Mouse (Mus musculus) c-Kit-positive CD71-negative TER-119-negative erythroid progenitor cells, embryonic 14.5 days (primary cell): ENCODE measurements around the gene Igsf8.

Experiments
- DNase-seq: peaks from one replicate; pipeline ENCODE4 v3.0.0-alpha.2; 2013; ENCODE audit warnings: low read depth

Igsf8 gene

DNA sequence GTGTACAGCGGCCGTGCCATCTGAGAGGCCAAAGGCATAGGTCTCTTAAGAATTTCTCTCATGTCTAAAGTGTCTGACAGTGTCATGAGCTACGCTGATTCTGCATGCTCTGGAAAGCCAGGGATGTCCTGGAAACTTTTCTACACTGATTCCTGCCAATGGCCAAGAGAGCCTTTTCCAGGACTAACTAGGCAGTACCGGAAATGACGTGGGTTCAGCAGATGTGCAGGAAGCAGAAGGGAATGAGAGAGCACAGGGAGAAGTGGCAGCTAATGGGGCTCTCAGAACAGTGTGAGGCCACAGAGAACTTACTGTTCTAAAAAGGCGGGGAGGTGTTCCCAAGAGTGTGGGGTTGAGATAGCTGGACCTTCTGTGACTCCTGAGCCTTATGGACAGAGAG, 11.9 kb downstream of the Igsf8 start:
- no peak for DNase-seq

DNA sequence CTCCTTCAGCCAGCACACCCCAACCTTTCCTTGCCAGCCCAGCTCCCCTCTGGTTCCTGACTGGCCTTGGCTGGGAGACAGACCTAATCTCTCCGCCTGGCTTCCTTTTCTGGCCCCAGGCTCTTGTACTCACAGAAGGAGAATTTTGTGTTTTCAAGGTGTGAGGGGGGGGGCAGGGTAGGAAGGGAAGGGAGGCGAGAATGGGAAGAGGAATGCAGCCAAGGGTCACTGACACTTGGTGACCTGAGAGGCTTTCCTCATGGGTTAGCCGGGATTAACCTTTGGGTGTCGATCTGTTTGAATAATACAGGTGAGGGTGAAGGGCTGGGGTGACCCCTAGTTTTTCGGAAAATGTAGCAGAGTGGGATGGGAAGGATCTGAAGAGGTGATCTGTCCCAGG, 12.7 kb downstream of the Igsf8 start:
- no peak for DNase-seq

DNA sequence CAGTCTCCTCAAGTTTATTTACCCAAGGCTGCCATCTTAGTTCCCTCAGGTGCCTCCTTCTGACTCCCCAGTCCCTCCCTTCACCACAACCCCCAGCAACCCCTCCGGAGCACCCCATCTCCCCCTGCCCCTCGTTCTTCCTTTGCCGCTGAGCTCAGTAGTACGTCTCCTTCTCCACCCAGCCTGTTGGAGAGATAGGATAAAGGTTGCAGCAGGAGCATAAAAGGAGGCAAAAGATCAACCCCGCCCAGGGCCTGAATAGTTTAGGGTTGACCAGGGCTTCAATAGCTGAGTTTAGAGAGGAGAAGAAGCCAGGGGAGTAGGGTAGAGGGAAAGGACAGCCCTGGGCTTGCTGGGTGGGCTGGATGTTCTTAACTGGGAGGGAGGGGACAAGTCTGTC, 13.1 kb downstream of the Igsf8 start:
- no peak for DNase-seq

DNA sequence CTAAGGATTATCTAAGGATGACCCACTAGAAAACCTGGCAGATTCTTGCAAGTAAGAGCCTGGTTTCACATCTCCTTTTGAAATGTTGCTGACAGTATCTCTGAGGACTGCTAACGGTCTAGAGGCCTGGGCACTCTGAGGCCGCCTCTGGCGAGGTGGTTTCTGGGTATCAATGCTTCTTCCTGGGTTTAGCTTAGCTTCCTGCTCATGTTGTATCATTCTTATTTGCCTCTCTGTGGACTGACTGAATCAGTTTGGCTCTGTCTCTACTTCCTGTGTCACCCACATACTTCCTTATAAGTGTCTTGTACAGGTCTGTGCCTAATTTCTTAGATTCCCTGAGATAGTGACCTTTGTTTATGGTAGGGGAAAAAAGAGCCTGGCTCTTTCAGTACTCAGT, 15.7 kb downstream of the Igsf8 start:
- peak; percentile 29 for DNase-seq

DNA sequence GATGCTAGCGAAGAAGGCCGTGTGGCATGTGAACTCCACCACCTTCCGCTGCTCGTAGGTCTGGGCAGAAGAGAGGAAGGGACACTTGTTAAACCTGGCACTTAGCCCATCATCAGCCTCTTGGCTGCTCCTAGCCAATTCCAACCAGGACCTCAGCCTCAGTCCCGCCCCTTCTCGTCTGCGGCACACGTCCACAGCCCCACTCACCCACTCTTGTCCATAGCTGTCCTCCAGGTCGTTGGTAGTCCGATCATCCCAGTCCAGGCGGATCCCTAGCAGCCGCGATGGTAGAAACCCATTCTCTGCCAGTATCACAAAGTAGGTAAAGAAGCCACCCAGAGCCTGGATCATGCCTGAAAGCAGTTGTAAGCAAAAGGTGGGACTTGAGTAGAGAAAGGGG, 16.9 kb downstream of the Igsf8 start:
- no peak for DNase-seq

DNA sequence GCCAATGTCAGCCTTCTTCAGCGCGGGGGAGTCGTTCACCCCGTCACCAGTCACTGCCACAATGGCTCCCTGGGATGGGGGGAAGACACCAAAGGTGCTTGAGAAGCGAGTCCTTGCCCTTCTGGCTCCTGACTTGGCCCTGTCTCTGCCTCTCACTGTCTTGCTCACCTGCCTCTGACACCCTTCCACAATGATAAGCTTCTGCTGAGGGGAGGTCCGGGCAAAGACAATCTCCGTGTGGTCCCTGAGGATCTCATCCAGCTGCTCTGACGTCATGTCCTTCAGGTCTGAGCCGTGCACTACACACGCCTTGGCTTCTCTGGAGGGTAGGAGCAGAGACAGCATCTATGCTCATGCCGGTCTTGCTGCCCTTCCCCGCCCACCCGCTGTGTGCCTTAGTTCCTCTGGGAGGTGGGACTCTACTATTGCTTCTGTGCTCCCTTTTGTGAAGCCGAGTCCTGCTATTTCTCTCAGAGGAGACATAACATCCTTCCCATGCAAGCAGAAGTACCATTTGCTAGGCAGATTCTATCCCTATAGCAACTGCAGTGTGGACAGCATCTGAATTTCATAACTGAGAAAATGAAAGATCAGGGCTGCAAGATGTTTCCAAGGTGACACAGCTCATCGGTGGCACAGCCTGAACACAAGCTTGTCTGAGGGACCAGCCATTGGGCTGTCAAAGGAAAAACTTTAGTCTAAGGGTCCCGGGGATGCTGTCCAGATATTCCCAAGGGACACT, 18.5 kb downstream of the Igsf8 start:
- DNase-seq, result no peak

DNA sequence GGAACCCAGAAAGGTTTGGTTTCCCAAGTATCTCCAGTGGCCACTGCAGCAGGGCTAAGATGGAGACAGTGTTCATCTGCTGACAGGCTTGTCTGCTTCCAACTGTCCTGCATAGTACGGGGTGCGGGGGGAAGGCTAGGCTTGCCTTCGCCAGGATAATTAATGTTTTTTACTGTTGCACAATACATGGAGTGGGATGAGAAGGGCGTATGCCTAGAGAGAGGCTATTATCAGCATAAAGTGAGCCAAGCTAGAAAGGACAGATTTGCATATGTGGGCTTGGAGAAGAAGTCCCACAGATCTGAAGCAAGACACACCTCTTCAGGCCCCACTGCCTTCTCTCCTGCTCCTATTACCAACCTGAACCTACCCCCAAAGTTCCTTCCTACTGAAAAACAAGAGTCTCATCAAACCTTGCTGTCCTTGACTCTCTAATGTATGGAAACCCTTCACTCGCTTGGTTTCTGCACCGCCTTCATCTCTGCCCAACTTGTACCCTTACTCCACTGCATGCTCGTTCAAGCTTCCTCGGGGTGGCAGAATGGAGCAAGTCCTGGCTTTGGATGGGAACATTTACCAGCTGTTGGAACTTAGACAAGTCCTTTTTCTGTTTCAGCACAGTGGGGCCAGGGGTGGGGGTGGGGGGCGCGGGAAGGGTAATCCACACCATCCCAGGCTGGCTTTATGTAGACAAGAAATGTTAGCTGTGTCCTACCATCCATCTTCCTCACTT, 20.2 kb downstream of the Igsf8 start:
- DNase-seq, result no peak

DNA sequence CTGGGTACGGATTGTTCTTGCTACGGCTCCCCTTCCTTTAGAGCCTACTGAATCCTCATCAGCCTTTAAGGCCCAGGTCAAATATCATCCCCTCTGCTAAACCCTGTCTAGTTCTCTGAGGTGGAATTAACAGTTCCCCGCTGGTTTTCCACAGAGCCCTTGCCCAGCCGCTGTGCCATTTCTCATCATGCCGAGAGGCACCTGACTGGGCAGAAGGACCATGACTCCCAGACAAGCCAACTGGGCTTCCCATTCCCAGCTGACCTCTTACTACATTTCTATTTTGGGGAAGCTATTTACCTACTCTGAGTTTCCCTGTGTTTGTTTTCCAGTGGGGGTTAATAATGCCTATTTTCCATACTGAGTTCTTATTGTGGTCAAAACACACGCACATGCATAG, 21.6 kb downstream of the Igsf8 start:
- DNase-seq, result no peak

DNA sequence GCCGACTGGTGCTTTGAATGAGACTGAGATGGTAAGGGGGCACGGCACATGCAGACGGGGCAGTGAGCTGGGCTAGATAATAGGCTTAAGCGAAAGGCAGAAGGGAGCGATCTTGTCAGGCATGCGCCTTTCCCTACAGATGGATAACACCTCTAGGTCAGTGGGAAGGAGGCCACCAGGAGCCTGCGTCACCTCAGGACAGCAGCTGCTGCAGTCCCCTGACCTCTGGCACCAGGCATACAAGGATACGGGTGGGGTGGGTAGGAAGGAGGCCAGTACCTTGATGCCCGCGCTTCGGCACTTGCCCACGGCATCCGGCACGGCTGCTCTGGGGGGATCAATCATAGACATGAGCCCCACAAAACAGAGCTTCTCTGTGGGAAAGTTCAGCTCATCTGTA, 22.8 kb downstream of the Igsf8 start:
- DNase-seq, result no peak

DNA sequence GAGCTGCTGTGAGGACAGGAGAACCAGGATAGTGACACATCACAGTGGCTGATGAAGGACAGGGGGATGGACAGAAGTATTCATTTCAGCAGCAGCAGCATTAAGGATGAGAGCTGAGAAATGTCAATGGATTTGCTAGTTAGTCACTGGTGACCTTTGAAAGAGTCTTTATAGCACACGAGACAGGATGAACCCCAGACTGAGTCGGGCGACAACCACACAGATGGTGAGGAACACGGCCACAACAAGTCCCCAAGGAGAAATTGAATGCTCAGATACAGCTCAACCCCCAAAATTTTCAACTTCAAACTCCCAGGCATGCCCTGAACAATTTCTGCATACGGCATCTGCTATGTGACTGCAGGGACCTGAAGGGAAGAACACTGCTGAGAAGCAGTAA, 25.3 kb downstream of the Igsf8 start:
- no peak for DNase-seq

DNA sequence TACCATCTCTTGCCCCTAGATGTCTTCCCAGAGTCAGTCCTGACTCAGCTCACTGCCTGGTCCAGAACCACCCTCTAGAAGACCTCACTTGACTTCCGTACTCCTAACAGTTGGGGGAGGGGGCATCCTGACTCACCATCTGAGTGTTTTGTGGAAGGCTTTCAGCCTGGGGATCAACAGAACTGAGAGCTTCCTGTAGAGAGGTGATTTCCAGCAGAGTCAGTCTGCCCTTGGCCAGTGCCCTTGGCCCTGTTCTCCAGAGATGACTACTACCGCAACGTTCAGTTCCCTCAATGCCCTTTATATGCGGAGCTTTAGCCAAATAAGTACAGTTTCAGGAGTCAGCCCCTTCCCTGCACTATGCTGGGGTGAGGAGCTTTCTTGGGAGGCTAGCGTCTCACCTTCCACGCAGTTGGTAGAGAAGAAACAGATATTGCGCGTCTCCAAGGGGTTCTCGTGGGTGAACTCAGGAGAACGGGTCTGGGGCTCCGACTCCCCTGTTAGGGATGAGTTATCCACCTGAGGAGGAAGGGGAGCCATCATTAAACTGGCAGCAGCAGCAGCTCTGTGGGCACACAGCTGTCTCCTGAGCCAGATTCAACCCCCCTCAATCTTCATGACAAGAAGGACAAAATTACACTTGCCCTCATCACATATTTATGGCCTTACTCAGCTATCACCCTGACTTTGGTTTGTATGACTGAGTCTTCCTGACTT, 27.6 kb downstream of the Igsf8 start:
- no peak for DNase-seq

DNA sequence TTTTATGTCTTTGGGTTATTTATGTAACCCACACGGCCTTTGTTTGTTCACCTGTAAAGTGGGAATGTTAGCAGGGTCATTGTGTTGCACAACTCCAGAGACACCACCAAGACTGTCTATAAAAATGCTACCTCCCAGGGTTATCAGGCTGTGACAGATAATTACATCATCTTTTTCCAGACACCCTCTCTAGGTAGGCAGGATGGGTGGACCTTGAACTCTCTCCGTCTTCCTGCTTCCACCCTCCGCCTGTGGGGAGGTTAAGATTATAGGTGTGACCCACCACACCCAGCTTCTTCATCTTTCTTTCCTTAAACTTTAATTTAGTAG, 28.1 kb downstream of the Igsf8 start:
- DNase-seq, result no peak

DNA sequence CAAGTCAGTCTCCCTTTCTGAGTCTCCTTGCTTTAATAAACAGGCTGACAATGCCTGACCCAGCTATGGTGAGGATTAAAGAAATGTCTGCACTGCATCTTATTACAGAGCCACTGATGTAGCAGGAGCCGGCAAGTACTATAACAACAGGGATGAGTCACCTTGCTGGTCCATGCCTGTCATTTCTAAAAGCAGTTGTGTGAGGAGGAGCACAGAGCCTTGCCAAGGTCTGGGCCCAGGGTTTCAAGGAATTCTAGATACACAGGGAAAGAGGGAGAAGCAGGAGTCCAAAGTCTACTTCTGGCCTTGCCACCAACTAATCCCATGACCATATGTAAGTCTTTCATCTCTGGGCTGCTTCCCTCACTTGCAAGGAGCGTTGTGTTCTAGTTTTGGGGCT, 31.4 kb downstream of the Igsf8 start:
- no peak for DNase-seq

DNA sequence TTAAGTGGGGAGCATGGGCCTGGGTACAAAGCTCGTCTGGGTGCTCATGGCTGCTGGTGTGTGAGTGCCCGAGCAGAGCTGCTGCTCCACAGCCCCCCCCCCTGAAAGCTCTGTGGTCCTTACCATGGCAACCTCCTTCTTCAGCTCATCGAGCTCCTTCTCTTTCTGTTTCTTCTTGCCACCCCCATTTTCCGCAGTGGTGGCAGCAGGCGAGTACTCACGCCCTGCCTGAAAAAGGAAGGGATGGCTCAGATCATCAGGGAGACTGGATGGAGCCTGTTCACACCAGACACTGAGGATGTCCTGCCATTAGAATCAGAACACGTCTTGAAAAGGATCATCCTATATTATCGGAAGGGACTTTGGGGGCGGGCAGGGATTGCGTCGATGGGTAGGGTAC, 32.0 kb downstream of the Igsf8 start:
- no peak for DNase-seq

DNA sequence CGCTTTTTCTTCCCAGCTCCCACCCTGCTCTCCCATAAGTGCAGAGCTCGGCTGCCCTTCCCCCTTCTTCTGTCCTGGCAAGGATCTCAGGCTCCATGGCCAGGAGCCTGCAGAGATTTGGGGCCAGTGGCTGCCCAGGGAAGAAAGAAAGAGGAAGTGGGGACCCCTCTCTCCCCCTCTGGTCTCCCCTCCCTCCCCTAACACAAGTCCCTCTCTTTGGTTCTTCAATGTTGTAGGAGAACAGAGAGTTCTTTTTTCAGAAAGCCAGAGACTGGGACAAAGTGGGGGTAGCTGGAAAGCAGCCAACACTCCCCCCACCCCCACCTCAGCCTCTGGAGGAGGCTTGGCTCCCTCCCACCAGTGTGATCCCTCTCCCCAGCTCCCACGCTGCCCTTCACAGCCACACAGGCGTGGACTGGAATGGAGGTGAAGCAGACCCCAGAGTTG, 34.3 kb downstream of the Igsf8 start:
- no peak for DNase-seq

DNA sequence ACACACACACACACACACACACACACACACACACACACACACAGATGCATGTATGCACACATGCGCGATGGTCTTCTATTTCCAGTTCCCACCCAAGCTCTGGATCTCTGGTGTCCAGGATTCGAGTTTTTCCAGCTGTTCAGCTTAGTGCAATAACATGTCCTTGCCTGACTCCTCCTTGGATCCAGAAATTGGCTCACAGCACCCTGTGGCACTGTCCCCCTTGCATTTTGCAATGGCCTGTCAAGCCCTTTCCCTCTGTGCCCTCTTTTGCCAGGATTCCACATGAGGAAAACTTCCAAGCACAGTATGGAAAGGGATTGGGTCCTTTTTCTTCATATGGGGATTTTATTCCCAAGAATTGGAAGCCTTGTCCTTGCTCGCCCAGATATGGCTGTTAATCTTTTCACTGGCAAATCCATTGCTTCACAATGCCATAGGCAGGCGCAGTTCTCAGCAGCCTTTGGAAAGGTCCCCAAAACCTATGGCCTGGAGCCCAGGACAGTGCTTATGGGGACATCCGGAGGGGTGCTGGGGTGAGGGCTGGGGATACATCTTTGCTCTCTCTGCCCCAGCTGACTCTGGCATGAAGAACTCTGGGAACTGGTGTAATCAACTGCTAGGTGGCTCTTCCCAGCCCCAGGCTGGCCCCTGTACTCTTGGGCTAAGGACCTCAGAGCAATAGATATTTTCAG, 35.5 kb downstream of the Igsf8 start:
- DNase-seq, result no peak

DNA sequence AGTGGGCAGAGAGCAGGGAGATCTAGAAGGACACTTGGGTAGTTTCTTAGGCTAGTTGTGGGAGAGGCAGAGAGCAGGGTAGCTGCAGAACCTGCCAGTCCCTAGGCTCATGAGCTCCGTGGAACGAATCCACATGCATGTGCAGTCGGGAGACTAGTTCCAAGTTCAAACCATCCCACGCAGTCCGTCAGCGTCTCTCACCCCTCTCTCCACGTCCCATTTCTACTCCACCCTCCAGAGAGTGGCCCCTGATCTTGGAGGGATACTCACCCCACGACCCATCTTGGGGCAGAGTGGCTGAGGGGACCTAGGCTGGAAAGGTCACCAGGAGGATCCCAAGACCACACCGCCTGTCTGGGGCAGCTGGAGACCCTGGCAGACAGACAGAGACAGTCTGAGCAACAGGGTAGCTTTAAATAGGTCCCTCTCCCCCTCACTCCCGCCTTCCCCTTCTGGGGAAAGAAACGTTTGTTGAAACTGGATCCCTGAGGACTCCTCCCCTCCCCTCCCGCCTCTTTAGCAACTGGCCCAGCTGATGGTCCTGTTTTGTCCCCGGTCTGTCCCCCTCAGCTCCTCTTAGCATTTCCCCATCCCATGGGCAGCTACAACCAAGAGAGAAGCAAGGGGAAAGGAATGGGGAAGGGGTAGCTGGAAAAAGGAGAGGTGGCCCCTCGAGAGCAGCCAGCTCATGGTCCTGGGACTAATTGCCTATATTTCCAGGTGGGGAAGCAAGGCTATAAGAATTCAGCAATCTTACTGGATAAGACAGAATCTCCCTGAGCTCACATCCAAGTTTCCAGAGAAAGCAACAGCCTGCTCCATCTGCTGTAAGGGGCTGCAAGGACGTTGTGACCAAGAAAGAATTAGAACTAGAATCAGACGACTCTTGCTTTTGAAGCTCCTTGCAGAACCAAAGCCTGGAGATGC, 36.4 kb downstream of the Igsf8 start, which contains the start of gene Atp1a2:
Atp1a2 (minus strand) TSS at position 454 of the 927 bp plus-strand sequence.
- no peak for DNase-seq

DNA sequence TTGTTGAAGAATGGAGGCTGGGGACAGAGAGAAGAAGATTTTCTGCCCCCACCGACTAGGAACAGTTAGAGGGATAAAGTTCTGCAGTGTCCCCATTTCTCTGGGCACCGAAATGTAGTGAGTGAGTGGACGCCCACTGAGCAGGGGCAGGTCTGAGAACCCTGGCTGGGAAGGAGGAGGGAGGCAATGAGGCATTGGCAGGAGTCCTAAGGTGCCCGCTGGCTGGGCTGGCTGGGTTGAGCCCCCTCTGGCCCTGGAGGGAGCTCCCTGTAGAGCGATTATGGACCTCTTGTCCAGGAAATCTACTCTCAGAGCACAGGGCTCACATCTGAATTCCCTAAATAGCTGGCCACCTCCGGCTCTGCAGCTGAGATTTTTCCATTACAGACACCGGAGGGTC, 38.1 kb downstream of the Igsf8 start:
- no peak for DNase-seq

DNA sequence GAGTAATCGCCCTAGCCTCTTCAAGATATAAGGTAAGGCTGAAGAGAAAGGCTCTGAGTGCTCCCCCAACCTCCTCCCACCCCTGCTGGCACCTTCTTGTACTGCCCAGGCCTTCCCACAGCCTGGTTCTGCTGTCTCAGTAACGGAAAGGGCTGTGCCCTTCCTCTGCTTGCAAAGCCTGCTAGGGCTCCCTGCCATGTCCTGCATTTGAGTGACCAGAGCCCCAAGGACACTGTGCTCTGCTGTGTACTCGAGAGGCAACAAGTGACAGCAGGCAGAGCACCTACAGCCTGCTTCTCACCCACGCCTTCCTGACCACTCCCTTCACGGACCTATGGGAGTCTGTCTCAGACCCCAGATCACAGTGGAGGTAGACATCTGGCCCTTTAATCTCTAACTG, 38.8 kb downstream of the Igsf8 start:
- no peak for DNase-seq

DNA sequence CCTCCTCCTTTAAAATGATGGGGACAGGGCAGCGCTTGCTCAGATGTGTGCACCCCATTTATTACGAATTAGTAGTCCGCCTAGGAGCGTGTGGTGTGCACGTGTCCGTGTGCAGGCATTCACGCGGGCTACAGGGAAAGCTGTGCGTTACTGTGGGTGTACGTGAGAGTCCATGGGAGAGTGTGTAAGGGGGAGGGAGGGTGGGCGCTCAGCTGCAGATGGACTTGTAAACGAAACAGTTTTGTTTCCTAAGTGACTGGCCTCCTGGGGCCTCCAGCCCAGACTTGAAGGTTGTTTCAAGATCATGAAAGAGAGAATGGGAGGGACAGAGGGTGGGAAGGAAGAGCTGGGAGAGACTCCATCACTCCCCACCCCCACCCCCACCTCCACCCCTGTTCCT, 39.7 kb downstream of the Igsf8 start:
- DNase-seq, result no peak

DNA sequence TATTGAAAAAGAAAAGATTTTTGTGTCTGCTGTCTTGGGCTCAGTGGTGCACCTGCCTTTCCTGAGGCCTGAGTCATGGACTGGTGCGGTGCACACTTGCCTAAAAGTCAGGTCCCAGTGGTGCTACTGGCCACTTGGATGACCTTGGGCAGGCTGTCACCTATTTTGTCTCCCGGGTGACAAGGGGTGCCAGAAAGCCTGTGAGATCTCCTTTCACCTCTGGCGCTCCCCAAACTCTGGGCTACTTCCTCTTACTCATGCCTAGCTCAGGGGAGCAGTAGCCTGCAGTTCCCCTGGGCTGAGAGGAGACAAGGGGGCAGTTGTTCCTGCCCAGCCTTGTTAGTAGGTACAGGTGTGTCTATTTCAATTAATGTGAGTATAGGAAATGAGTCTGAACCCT, 40.9 kb downstream of the Igsf8 start:
- no peak for DNase-seq

DNA sequence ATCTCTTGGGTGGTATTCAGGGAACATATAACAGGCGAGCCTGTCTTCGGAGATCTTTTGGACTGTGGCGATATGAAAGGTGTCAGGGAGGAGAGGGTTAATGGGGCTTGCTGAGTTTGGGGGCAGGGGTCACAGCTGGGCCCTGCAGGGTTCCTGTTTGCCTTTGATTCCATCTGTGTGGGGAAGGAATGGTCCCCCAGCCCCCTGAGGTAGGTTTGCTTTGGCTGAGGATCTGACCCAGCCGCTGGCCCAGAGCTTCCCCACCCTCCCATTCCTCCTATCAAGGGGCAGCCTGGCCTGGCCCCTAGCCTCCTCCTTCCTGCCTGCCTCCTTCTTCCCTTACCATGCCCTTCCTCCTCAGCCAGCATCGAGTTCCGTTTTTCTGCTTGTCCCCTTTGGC, 41.4 kb downstream of the Igsf8 start:
- DNase-seq, result no peak
